Mouse (Mus musculus) CH12.LX (cell line): ENCODE results near the gene Per3. TPM values are rescaled to one million over a fixed set of nuclear protein-coding genes. Genes with fewer than 3 reads are reported as not detected.

Experiments used
- DNase-seq: peaks from one replicate; pipeline ENCODE4 v3.0.0-alpha.2; 2013; ENCODE audit errors: extremely low read depth
- H3K27ac ChIP-seq: 2 replicates; pipeline ENCODE4 v1.5.1; 2012; ENCODE audit warnings: low read depth, mild to moderate bottlenecking, control low read depth, moderate library complexity; ENCODE audit not compliant: insufficient read depth
- H3K27me3 ChIP-seq: replicated peaks from 2 replicates; pipeline ENCODE3; 2012; ENCODE audit warnings: inconsistent platforms
- H3K36me3 ChIP-seq, 2 experiments: replicated peaks in 1 of 2; 2 replicates each; pipeline versions ENCODE3 to v1.6.1; 2012; ENCODE audit warnings: inconsistent platforms in 1 of 2, low read length in 1 of 2, mild to moderate bottlenecking in 1 of 2, mixed read lengths in 1 of 2, moderate library complexity in 1 of 2; ENCODE audit not compliant: control insufficient read depth in 1 of 2, insufficient read depth in 1 of 2
- H3K4me1 ChIP-seq, 2 experiments: 2 replicates each; pipeline ENCODE4 v1.6.1; 2012; ENCODE audit warnings: inconsistent platforms in 1 of 2, moderate library complexity in 1 of 2; ENCODE audit not compliant: insufficient read depth in 2 of 2, control insufficient read depth in 1 of 2
- H3K4me2 ChIP-seq: 2 replicates; pipeline ENCODE4 v1.6.1; 2012; ENCODE audit warnings: low read depth, mild to moderate bottlenecking, control low read depth; ENCODE audit not compliant: poor library complexity, insufficient read depth, severe bottlenecking
- H3K4me3 ChIP-seq, 3 experiments: fragments of 150-350 bp in 1 of 3; sonication (generic) in 1 of 3; replicated peaks in 1 of 3; 2 replicates each; pipeline versions ENCODE3 to v1.5.1; 2011 to 2012; ENCODE audit warnings: low read depth in 2 of 3, low read length in 2 of 3, mild to moderate bottlenecking in 2 of 3, moderate library complexity in 2 of 3, control low read depth in 1 of 3, improper control_type of control experiment in 1 of 3, inconsistent platforms in 1 of 3, mixed read lengths in 1 of 3; ENCODE audit not compliant: poor library complexity in 1 of 3
- H3K79me2 ChIP-seq: replicated peaks from 2 replicates; pipeline ENCODE4 v1.6.1; 2012; ENCODE audit warnings: mild to moderate bottlenecking, moderate library complexity; ENCODE audit not compliant: control insufficient read depth, poor library complexity, insufficient read depth, severe bottlenecking; ENCODE audit errors: extremely low read depth
- H3K9ac ChIP-seq: 2 replicates; pipeline ENCODE4 v1.6.1; 2012; ENCODE audit warnings: low read depth, mild to moderate bottlenecking, control low read depth, moderate library complexity; ENCODE audit not compliant: insufficient read depth
- H3K9me3 ChIP-seq: replicated peaks from 2 replicates; pipeline ENCODE3; 2012; ENCODE audit warnings: low read length, inconsistent platforms, mixed read lengths
- CTCF ChIP-seq, 2 experiments: IDR thresholded peaks in 1 of 2; conservative IDR thresholded peaks in 1 of 2; 2 replicates each; pipeline ENCODE4 v1.5.1; 2011 to 2012; ENCODE audit warnings: low read depth in 2 of 2, low read length in 2 of 2, improper control_type of control experiment in 1 of 2, inconsistent platforms in 1 of 2, mild to moderate bottlenecking in 1 of 2, moderate library complexity in 1 of 2
- E2F4 ChIP-seq: IDR thresholded peaks from 2 replicates; pipeline ENCODE4 v1.6.1; 2011; ENCODE audit warnings: low read depth, low read length, improper control_type of control experiment; ENCODE audit not compliant: insufficient replicate concordance
- EP300 ChIP-seq: IDR thresholded peaks from 2 replicates; pipeline ENCODE4 v1.6.1; 2011; ENCODE audit warnings: low read length, improper control_type of control experiment
- GABPA ChIP-seq: IDR thresholded peaks from 2 replicates; pipeline ENCODE4 v1.6.1; 2012; ENCODE audit warnings: low read depth, low read length, improper control_type of control experiment, inconsistent platforms; ENCODE audit not compliant: insufficient replicate concordance
- JUN ChIP-seq: IDR thresholded peaks from 2 replicates; pipeline ENCODE4 v1.6.1; 2011; ENCODE audit warnings: low read depth, mild to moderate bottlenecking, low read length, improper control_type of control experiment, moderate library complexity; ENCODE audit not compliant: insufficient read depth
- MAX ChIP-seq: IDR thresholded peaks from 2 replicates; pipeline ENCODE4 v1.6.1; 2011; ENCODE audit warnings: low read length, improper control_type of control experiment
- MEF2A ChIP-seq: IDR thresholded peaks from 2 replicates; pipeline ENCODE4 v1.6.1; 2014; ENCODE audit warnings: low read depth, mild to moderate bottlenecking, inconsistent platforms, low read length, improper control_type of control experiment, borderline replicate concordance
- MXI1 ChIP-seq: IDR thresholded peaks from 2 replicates; pipeline ENCODE4 v1.6.1; 2011; ENCODE audit warnings: mild to moderate bottlenecking, low read depth, low read length, improper control_type of control experiment
- NRF1 ChIP-seq: IDR thresholded peaks from 2 replicates; pipeline ENCODE4 v1.6.1; 2014; ENCODE audit warnings: low read depth, mild to moderate bottlenecking, inconsistent platforms, low read length, improper control_type of control experiment, moderate library complexity
- POLR2A ChIP-seq: IDR thresholded peaks from 2 replicates; pipeline ENCODE4 v1.6.1; 2011; ENCODE audit warnings: low read depth, mild to moderate bottlenecking, improper control_type of control experiment, low read length
- RAD21 ChIP-seq: IDR thresholded peaks from 2 replicates; pipeline ENCODE4 v1.6.1; 2011; ENCODE audit warnings: low read depth, mild to moderate bottlenecking, low read length, improper control_type of control experiment, moderate library complexity
- SIN3A ChIP-seq: IDR thresholded peaks from 2 replicates; pipeline ENCODE4 v1.6.1; 2012; ENCODE audit warnings: low read length, improper control_type of control experiment, inconsistent platforms
- TCF12 ChIP-seq: IDR thresholded peaks from 2 replicates; pipeline ENCODE4 v1.6.1; 2014; ENCODE audit warnings: low read depth, mild to moderate bottlenecking, inconsistent platforms, low read length, improper control_type of control experiment
- USF2 ChIP-seq: conservative IDR thresholded peaks from 2 replicates; pipeline ENCODE4 v1.6.1; 2011; ENCODE audit warnings: low read depth, low read length, improper control_type of control experiment
- ZC3H11A ChIP-seq: IDR thresholded peaks from 2 replicates; pipeline ENCODE4 v1.6.1; 2012; ENCODE audit warnings: low read depth, mild to moderate bottlenecking, inconsistent platforms, low read length, improper control_type of control experiment
- ZKSCAN1 ChIP-seq: IDR thresholded peaks from 2 replicates; pipeline ENCODE4 v1.6.1; 2012; ENCODE audit warnings: low read depth, inconsistent platforms, low read length, improper control_type of control experiment, borderline replicate concordance
- ZNF384 ChIP-seq: IDR thresholded peaks from 2 replicates; pipeline ENCODE4 v1.6.1; 2012; ENCODE audit warnings: low read depth, low read length, improper control_type of control experiment, inconsistent platforms
- dilution Hi-C: fragments of 300-500 bp; cut with MboI; formaldehyde crosslinking; loops from 2 replicates; pipeline ENCODE4 v1.14.3; 2020; ENCODE audit warnings: low sequenced_read_pairs; ENCODE audit not compliant: extremely low pct_unique_long_range_greater_than_20kb, extremely low pct_ligation_motif_present
- in situ Hi-C: fragments of 300-500 bp; cut with MboI; formaldehyde crosslinking; loops from 3 replicates; pipeline ENCODE4 v1.14.3; 2019; ENCODE audit warnings: low sequenced_read_pairs, low pct_ligation_motif_present, low pct_unique_long_range_greater_than_20kb, mixed read lengths
- polyA plus RNA-seq: library from polyadenylated mRNA; unstranded; fragments of >175 nt; gene quantifications from 2 replicates; pipeline ENCODE4 v1.2.1, GENCODE M21; 2012; ENCODE audit warnings: low read depth; ENCODE audit not compliant: insufficient read length
- total RNA-seq, 2 experiments: library from RNA; depleted of rRNA; stranded (reverse); fragments of 300-350 nt in 1 of 2; fragments of >200 nt in 1 of 2; gene quantifications; 2 replicates each; pipeline ENCODE4 v1.2.3; 2012 to 2014

Per3 gene
- total RNA-seq (2012; rRNA removed) (0.29 and 0.81 TPM in 2 replicates), total RNA-seq (2014; rRNA removed) (0.56 and 0.76 TPM in 2 replicates), polyA plus RNA-seq (0.46 and 0.74 TPM in 2 replicates)

GRCm38 (mm10) chr4:151044037-151044943 lies at the start of gene Per3:
Per3 (minus strand) TSS chr4:151044665.
- Histone ChIP-seq H3K4me3 (peak within 1 kb of the TSS; percentile 32 to 48 (median 34)), H3K27ac (no peak within 1 kb of the TSS), H3K4me2 (no peak within 1 kb of the TSS; the same call in 1 of the 2 replicates), H3K9ac (no peak within 1 kb of the TSS), H3K36me3 (peaks cover 15 to 26% of the 10 kb centered on the region in 2 experiments), H3K9me3 (no peaks in the 10 kb centered on the region), H3K27me3 (no peaks in the 10 kb centered on the region), H3K4me1 (peaks cover 2 to 17% of the 10 kb centered on the region in 2 experiments; a peak in 3 of 4 replicates)
- DNase-seq = peak; percentile 84
- no peak for TF ChIP-seq ZC3H11A
- peak; percentile 61; the same call in 1 of the 2 replicates for TF ChIP-seq MAX
- TF ChIP-seq, all 38 proteins: peak for 1
- dilution Hi-C loops = no loop called here
- no peaks in the 10 kb centered on the region for H3K79me2 ChIP-seq
- in situ Hi-C loops = no loop called here

DNA sequence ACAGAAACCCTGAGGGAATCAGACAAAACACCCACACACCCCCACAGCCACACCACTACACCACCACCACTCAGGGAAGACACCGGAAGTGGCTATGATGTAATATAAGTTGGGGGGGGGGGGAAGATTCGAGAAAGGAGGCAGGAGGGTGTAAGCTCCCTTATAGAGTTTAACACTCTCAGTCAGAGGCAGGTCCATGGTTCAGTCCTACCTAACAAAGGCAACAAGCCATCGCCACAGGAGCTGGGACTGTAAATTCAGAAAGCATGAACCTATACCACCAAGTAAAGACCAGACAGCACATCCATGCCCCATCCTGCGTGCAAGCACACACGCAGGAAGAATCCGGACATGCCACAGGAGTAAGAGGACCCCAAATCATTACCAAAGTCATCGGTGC lies 44.8 kb upstream of the Per3 start, which contains the start of gene Gm13090:
Gene Gm13090 (plus strand): TSS at position 301 of the 400 bp plus-strand sequence.
- DNase-seq = no peak
- H3K9me3 ChIP-seq = peaks cover 8% of the 10 kb centered on the region
- no peak for TF ChIP-seq GABPA
- no peak for TF ChIP-seq JUN
- TF ChIP-seq ZKSCAN1 = no peak
- TF ChIP-seq CTCF (conservative IDR thresholded peaks at IDR 0.05 in 1 of 2, IDR thresholded peaks at IDR 0.05 in 1 of 2; ENCODE audit: low read depth in 2 of 2, low read length in 2 of 2) = no peak
- TF ChIP-seq E2F4 = no peak
- TF ChIP-seq POLR2A = no peak
- TF ChIP-seq MXI1 = no peak
- no peak for TF ChIP-seq NRF1
- no peak for TF ChIP-seq MEF2A
- no peak for TF ChIP-seq TCF12
- no peak for TF ChIP-seq ZNF384
- TF ChIP-seq EP300 = no peak
- TF ChIP-seq RAD21 = no peak
- TF ChIP-seq USF2 = no peak
- no peak for TF ChIP-seq MAX
- no peak for TF ChIP-seq SIN3A
- H3K4me2 ChIP-seq = no peak within 1 kb of the TSS
- peaks cover 0 to 8% of the 10 kb centered on the region in 2 experiments; a peak in 2 of 4 replicates for H3K4me1 ChIP-seq
- H3K79me2 ChIP-seq = no peaks in the 10 kb centered on the region
- H3K4me3 ChIP-seq = no peak within 1 kb of the TSS
- no peaks in the 10 kb centered on the region for H3K27me3 ChIP-seq
- no peaks in the 10 kb centered on the region for H3K36me3 ChIP-seq
- dilution Hi-C loops = no loop called here
- H3K27ac ChIP-seq = no peak within 1 kb of the TSS
- in situ Hi-C loops = no loop called here
- H3K9ac ChIP-seq = no peak within 1 kb of the TSS
